ENCODE assay signal across 19 mouse cellular contexts in genomic region chr17:27595659-27596375, GRCm38 (mm10). TPM values are rescaled to one million over a fixed set of nuclear protein-coding genes. Genes with fewer than 3 reads are reported as not detected.
DNase-seq lines count a peak whose midpoint lies in the region; ATAC-seq and TF ChIP-seq lines count a peak whose summit lies in the region.
"Had no signal": no experiment of that assay in that cellular context is flagged by ENCODE, and none has a peak within 500 bp of the region (broad histone marks: within the 10 kb centered on the region; RNA-seq: fewer than 3 reads in every experiment).

No protein-coding gene starts in this region.

- peaks cover 21% of the 10 kb centered on the region for H3K36me3 ChIP-seq in heart, embryonic 11.5 days (ENCODE audit: control insufficient read depth, insufficient read depth, low read length)
- peaks cover 28% of the 10 kb centered on the region for H3K36me3 ChIP-seq in kidney, embryonic 16.5 days (ENCODE audit: insufficient read depth, low read length)
- H3K36me3 ChIP-seq in midbrain, embryonic 13.5 days: peaks cover 55% of the 10 kb centered on the region
- H3K36me3 ChIP-seq in midbrain, embryonic 15.5 days (replicated peaks): peaks cover 25% of the 10 kb centered on the region; the same call in 1 of the 2 replicates
- H3K36me3 ChIP-seq in heart, postnatal 0 days (replicated peaks; ENCODE audit: control insufficient read depth, insufficient read depth, low read length): peaks cover 22% of the 10 kb centered on the region
- H3K36me3 ChIP-seq in neural tube, embryonic 15.5 days: peaks cover 44% of the 10 kb centered on the region

- peak; percentile 2; the same call in 1 of the 2 replicates for ATAC-seq in heart, embryonic 11.5 days (replicated peaks; ENCODE audit: insufficient number of reproducible peaks, low FRiP score, low TSS enrichment)
- ATAC-seq in kidney, embryonic 16.5 days (ENCODE audit: low FRiP score, low TSS enrichment): no peak
- ATAC-seq in midbrain, embryonic 13.5 days: no peak
- no peak for ATAC-seq in midbrain, embryonic 15.5 days (replicated peaks)
- ATAC-seq in heart, postnatal 0 days (ENCODE audit: insufficient read depth, low read depth): peak; percentile 32; the same call in 1 of the 2 replicates
- no peak for ATAC-seq in neural tube, embryonic 15.5 days (ENCODE audit: low FRiP score)
- ATAC-seq: intestine, postnatal 0 days; liver, embryonic 12.5 days had no signal

- H3K4me3 ChIP-seq in heart, embryonic 11.5 days (ENCODE audit: low read depth, low read length): no peak overlapping the region
- no peak overlapping the region for H3K4me3 ChIP-seq in kidney, embryonic 16.5 days (ENCODE audit: low read length)
- no peak overlapping the region for H3K4me3 ChIP-seq in midbrain, embryonic 13.5 days (replicated peaks)
- H3K4me3 ChIP-seq in midbrain, embryonic 15.5 days: no peak overlapping the region
- H3K4me3 ChIP-seq in heart, postnatal 0 days (ENCODE audit: low read depth, low read length): no peak overlapping the region
- H3K4me3 ChIP-seq in neural tube, embryonic 15.5 days (replicated peaks): no peak overlapping the region
- H3K4me3 ChIP-seq: liver, embryonic 12.5 days; myocyte had no signal

- no peak overlapping the region for H3K9ac ChIP-seq in heart, embryonic 11.5 days (ENCODE audit: low read depth, low read length)
- H3K9ac ChIP-seq in kidney, embryonic 16.5 days (replicated peaks; ENCODE audit: low read length): no peak overlapping the region
- no peak overlapping the region for H3K9ac ChIP-seq in midbrain, embryonic 13.5 days (replicated peaks)
- H3K9ac ChIP-seq in midbrain, embryonic 15.5 days: no peak overlapping the region
- peak overlapping the region; percentile 30; the same call in 1 of the 2 replicates for H3K9ac ChIP-seq in heart, postnatal 0 days (replicated peaks; ENCODE audit: low read depth, low read length)
- no peak overlapping the region for H3K9ac ChIP-seq in neural tube, embryonic 15.5 days (replicated peaks)
- H3K9ac ChIP-seq: liver, embryonic 12.5 days had no signal

- no peaks in the 10 kb centered on the region for H3K27me3 ChIP-seq in heart, embryonic 11.5 days (ENCODE audit: control insufficient read depth, insufficient read depth, low read length)
- H3K27me3 ChIP-seq in kidney, embryonic 16.5 days (ENCODE audit: insufficient read depth, low read length): no peaks in the 10 kb centered on the region
- H3K27me3 ChIP-seq in midbrain, embryonic 13.5 days: no peaks in the 10 kb centered on the region
- H3K27me3 ChIP-seq in midbrain, embryonic 15.5 days (replicated peaks): no peaks in the 10 kb centered on the region
- H3K27me3 ChIP-seq in heart, postnatal 0 days (ENCODE audit: control insufficient read depth, insufficient read depth, low read length): no peaks in the 10 kb centered on the region
- H3K27me3 ChIP-seq in neural tube, embryonic 15.5 days (replicated peaks): no peaks in the 10 kb centered on the region
- H3K27me3 ChIP-seq: liver, embryonic 12.5 days had no signal

- WGBS in heart, embryonic 11.5 days (ENCODE audit: insufficient replicate concordance): 64% methylated on average over 15 of the region's 15 CpGs
- WGBS in kidney, embryonic 16.5 days: 75% methylated on average over 15 of the region's 15 CpGs
- 90% methylated on average over 15 of the region's 15 CpGs for WGBS in midbrain, embryonic 13.5 days
- WGBS in midbrain, embryonic 15.5 days: 86% methylated on average over 15 of the region's 15 CpGs
- 39% methylated on average over 15 of the region's 15 CpGs for WGBS in heart, postnatal 0 days
- 89% methylated on average over 15 of the region's 15 CpGs for WGBS in neural tube, embryonic 15.5 days

- H3K4me1 ChIP-seq in heart, embryonic 11.5 days (ENCODE audit: control insufficient read depth, insufficient read depth, low read length): peaks cover 51% of the 10 kb centered on the region
- H3K4me1 ChIP-seq in kidney, embryonic 16.5 days (ENCODE audit: insufficient read depth, low read length): peaks cover 25% of the 10 kb centered on the region
- H3K4me1 ChIP-seq in midbrain, embryonic 13.5 days (replicated peaks): peaks cover 12% of the 10 kb centered on the region
- peaks cover 15% of the 10 kb centered on the region; the same call in 1 of the 2 replicates for H3K4me1 ChIP-seq in midbrain, embryonic 15.5 days
- peaks cover 53% of the 10 kb centered on the region for H3K4me1 ChIP-seq in heart, postnatal 0 days (ENCODE audit: control insufficient read depth, insufficient read depth)
- H3K4me1 ChIP-seq in neural tube, embryonic 15.5 days: peaks cover 35% of the 10 kb centered on the region

- no peak overlapping the region for H3K4me2 ChIP-seq in heart, embryonic 11.5 days
- no peak overlapping the region for H3K4me2 ChIP-seq in kidney, embryonic 16.5 days (replicated peaks; ENCODE audit: low read depth, low read length)
- no peak overlapping the region for H3K4me2 ChIP-seq in midbrain, embryonic 13.5 days (replicated peaks)
- no peak overlapping the region for H3K4me2 ChIP-seq in midbrain, embryonic 15.5 days
- H3K4me2 ChIP-seq in heart, postnatal 0 days (ENCODE audit: low read depth, low read length): peak overlapping the region; percentile 31
- H3K4me2 ChIP-seq in neural tube, embryonic 15.5 days: no peak overlapping the region
- H3K4me2 ChIP-seq: liver, embryonic 12.5 days had no signal

- DNase-seq in heart, postnatal 4 days: no peak
- DNase-seq in kidney, postnatal 14 days: no peak
- no peak for DNase-seq in heart, postnatal 0 days (ENCODE audit: low spot score)
- DNase-seq: cerebellum, postnatal 10 days; thymus, postnatal 4 days had no signal

- H3K27ac ChIP-seq in heart, embryonic 11.5 days (ENCODE audit: low read depth, low read length): peak overlapping the region; percentile 91
- peak overlapping the region; percentile 13 for H3K27ac ChIP-seq in kidney, embryonic 16.5 days (ENCODE audit: low read length)
- H3K27ac ChIP-seq in midbrain, embryonic 13.5 days: 0 out of 2 replicates have a peak overlapping the region, but pooled peaks have one; percentile 19
- H3K27ac ChIP-seq in midbrain, embryonic 15.5 days: no peak overlapping the region
- H3K27ac ChIP-seq in heart, postnatal 0 days (ENCODE audit: low read depth): peak overlapping the region; percentile 91
- no peak overlapping the region for H3K27ac ChIP-seq in neural tube, embryonic 15.5 days (replicated peaks)
- H3K27ac ChIP-seq: liver, embryonic 12.5 days; stomach, postnatal 0 days had no signal

- H3K9me3 ChIP-seq in heart, embryonic 11.5 days (replicated peaks; ENCODE audit: control insufficient read depth, low read length): no peaks in the 10 kb centered on the region
- H3K9me3 ChIP-seq in kidney, embryonic 16.5 days (ENCODE audit: low read length): no peaks in the 10 kb centered on the region
- H3K9me3 ChIP-seq in midbrain, embryonic 13.5 days: no peaks in the 10 kb centered on the region
- no peaks in the 10 kb centered on the region for H3K9me3 ChIP-seq in midbrain, embryonic 15.5 days
- H3K9me3 ChIP-seq in heart, postnatal 0 days (replicated peaks; ENCODE audit: control insufficient read depth, low read length): no peaks in the 10 kb centered on the region
- no peaks in the 10 kb centered on the region for H3K9me3 ChIP-seq in neural tube, embryonic 15.5 days (replicated peaks)
- H3K9me3 ChIP-seq: liver, embryonic 12.5 days had no signal

- no peak for TF ChIP-seq CTCF in heart, postnatal 0 days (IDR thresholded peaks at IDR 0.05; ENCODE audit: low read depth)

- no peak for TF ChIP-seq EP300 in heart, postnatal 0 days (IDR thresholded peaks at IDR 0.05; ENCODE audit: low read depth)

RNA-seq across cellular contexts. Expression of gene Nudt3, which starts 27.5 kb away (rescaled TPM):
- polyA plus RNA-seq in heart, embryonic 11.5 days (2014; fragmentation: Nextera tagmentation; extraction: Ambion mirVana): 38.8 and 47.4 TPM in 2 replicates
- total RNA-seq in heart, postnatal 4 days (2021): 100 to 1,000 TPM; 340 to 371 TPM
- 81.8 and 84.1 TPM in 2 replicates for polyA plus RNA-seq in kidney, embryonic 16.5 days (2015; fragmentation: Nextera tagmentation; extraction: Ambion mirVana)
- polyA plus RNA-seq in midbrain, embryonic 13.5 days (2015; fragmentation: Nextera tagmentation; extraction: Ambion mirVana): 223 and 227 TPM in 2 replicates
- polyA plus RNA-seq in midbrain, embryonic 15.5 days (2015; fragmentation: Nextera tagmentation; extraction: Ambion mirVana): 251 and 274 TPM in 2 replicates
- 159 and 184 TPM in 2 replicates for total RNA-seq in heart, postnatal 0 days (2014; rRNA removed; ENCODE audit: low replicate concordance)
- polyA plus RNA-seq in heart, postnatal 0 days (2015; fragmentation: Nextera tagmentation; extraction: Ambion mirVana): 139 and 140 TPM in 2 replicates
- 229 and 253 TPM in 2 replicates for polyA plus RNA-seq in neural tube, embryonic 15.5 days (2015; fragmentation: Nextera tagmentation; extraction: Ambion mirVana)

RNA-seq across cellular contexts. Expression of gene AI413582, which starts 30.3 kb away (rescaled TPM):
- polyA plus RNA-seq in heart, embryonic 11.5 days (2014; fragmentation: Nextera tagmentation; extraction: Ambion mirVana): 18.1 and 18.3 TPM in 2 replicates
- 1 to 10 TPM; 8.7 to 8.8 TPM for total RNA-seq in heart, postnatal 4 days (2021)
- polyA plus RNA-seq in kidney, embryonic 16.5 days (2015; fragmentation: Nextera tagmentation; extraction: Ambion mirVana): 20.2 and 23.4 TPM in 2 replicates
- 33.4 and 36.8 TPM in 2 replicates for polyA plus RNA-seq in midbrain, embryonic 13.5 days (2015; fragmentation: Nextera tagmentation; extraction: Ambion mirVana)
- 57.0 and 59.5 TPM in 2 replicates for polyA plus RNA-seq in midbrain, embryonic 15.5 days (2015; fragmentation: Nextera tagmentation; extraction: Ambion mirVana)
- total RNA-seq in heart, postnatal 0 days (2014; rRNA removed; ENCODE audit: low replicate concordance): 11.1 and 13.4 TPM in 2 replicates
- 18.5 and 20.1 TPM in 2 replicates for polyA plus RNA-seq in heart, postnatal 0 days (2015; fragmentation: Nextera tagmentation; extraction: Ambion mirVana)
- polyA plus RNA-seq in neural tube, embryonic 15.5 days (2015; fragmentation: Nextera tagmentation; extraction: Ambion mirVana): 70.8 and 74.9 TPM in 2 replicates

RNA-seq across cellular contexts. Expression of gene RPS10-NUDT3, which starts 39.2 kb away (rescaled TPM):
- polyA plus RNA-seq in heart, embryonic 11.5 days (2014; fragmentation: Nextera tagmentation; extraction: Ambion mirVana): not detected in 2 replicates
- total RNA-seq in heart, postnatal 4 days (2021): not detected
- polyA plus RNA-seq in kidney, embryonic 16.5 days (2015; fragmentation: Nextera tagmentation; extraction: Ambion mirVana): not detected in 2 replicates
- polyA plus RNA-seq in midbrain, embryonic 13.5 days (2015; fragmentation: Nextera tagmentation; extraction: Ambion mirVana): not detected in 2 replicates
- not detected in 2 replicates for polyA plus RNA-seq in midbrain, embryonic 15.5 days (2015; fragmentation: Nextera tagmentation; extraction: Ambion mirVana)
- not detected in 2 replicates for total RNA-seq in heart, postnatal 0 days (2014; rRNA removed; ENCODE audit: low replicate concordance)
- polyA plus RNA-seq in heart, postnatal 0 days (2015; fragmentation: Nextera tagmentation; extraction: Ambion mirVana): not detected in 2 replicates
- polyA plus RNA-seq in neural tube, embryonic 15.5 days (2015; fragmentation: Nextera tagmentation; extraction: Ambion mirVana): not detected in 2 replicates
- total RNA-seq: adrenal gland, adult 18-20 months; hematopoietic stem cell, adult 5-6 weeks; left cerebral cortex, postnatal 14 days had no signal
- polyA plus RNA-seq: embryonic facial prominence, embryonic 11.5 days; intestine, postnatal 0 days; liver, embryonic 12.5 days; myocyte; spleen, adult 2 months; stomach, postnatal 0 days had no signal

RNA-seq across cellular contexts. Expression of gene Hmga1, which starts 39.5 kb away (rescaled TPM):
- polyA plus RNA-seq in heart, embryonic 11.5 days (2014; fragmentation: Nextera tagmentation; extraction: Ambion mirVana): 261 and 278 TPM in 2 replicates
- 10 to 100 TPM; 54.8 to 59.1 TPM for total RNA-seq in heart, postnatal 4 days (2021)
- polyA plus RNA-seq in kidney, embryonic 16.5 days (2015; fragmentation: Nextera tagmentation; extraction: Ambion mirVana): 257 and 279 TPM in 2 replicates
- polyA plus RNA-seq in midbrain, embryonic 13.5 days (2015; fragmentation: Nextera tagmentation; extraction: Ambion mirVana): 120 and 124 TPM in 2 replicates
- polyA plus RNA-seq in midbrain, embryonic 15.5 days (2015; fragmentation: Nextera tagmentation; extraction: Ambion mirVana): 138 and 141 TPM in 2 replicates
- 108 TPM in 2 replicates for total RNA-seq in heart, postnatal 0 days (2014; rRNA removed; ENCODE audit: low replicate concordance)
- 56.7 and 59.7 TPM in 2 replicates for polyA plus RNA-seq in heart, postnatal 0 days (2015; fragmentation: Nextera tagmentation; extraction: Ambion mirVana)
- 129 and 207 TPM in 2 replicates for polyA plus RNA-seq in neural tube, embryonic 15.5 days (2015; fragmentation: Nextera tagmentation; extraction: Ambion mirVana)

RNA-seq across cellular contexts. Expression of gene Rps10, which starts 40.7 kb away (rescaled TPM):
- 659 and 724 TPM in 2 replicates for polyA plus RNA-seq in heart, embryonic 11.5 days (2014; fragmentation: Nextera tagmentation; extraction: Ambion mirVana)
- total RNA-seq in heart, postnatal 4 days (2021): 100 to 1,000 TPM; 857 to 917 TPM
- polyA plus RNA-seq in kidney, embryonic 16.5 days (2015; fragmentation: Nextera tagmentation; extraction: Ambion mirVana): 825 and 828 TPM in 2 replicates
- 570 and 610 TPM in 2 replicates for polyA plus RNA-seq in midbrain, embryonic 13.5 days (2015; fragmentation: Nextera tagmentation; extraction: Ambion mirVana)
- polyA plus RNA-seq in midbrain, embryonic 15.5 days (2015; fragmentation: Nextera tagmentation; extraction: Ambion mirVana): 417 and 421 TPM in 2 replicates
- total RNA-seq in heart, postnatal 0 days (2014; rRNA removed; ENCODE audit: low replicate concordance): 1,352 and 1,440 TPM in 2 replicates
- 486 and 524 TPM in 2 replicates for polyA plus RNA-seq in heart, postnatal 0 days (2015; fragmentation: Nextera tagmentation; extraction: Ambion mirVana)
- polyA plus RNA-seq in neural tube, embryonic 15.5 days (2015; fragmentation: Nextera tagmentation; extraction: Ambion mirVana): 483 and 558 TPM in 2 replicates

Comparison
In these comparisons a context has a peak if more than half of its experiments do, and no peak if none do; other contexts are left out.
1. H3K27ac ChIP-seq: peak in heart, embryonic 11.5 days (single experiment), kidney, embryonic 16.5 days (single experiment), midbrain, embryonic 13.5 days (single experiment) and heart, postnatal 0 days (single experiment); none in midbrain, embryonic 15.5 days (single experiment) and neural tube, embryonic 15.5 days (single experiment).
2. ATAC-seq: peak in heart, embryonic 11.5 days (single experiment) and heart, postnatal 0 days (single experiment); none in kidney, embryonic 16.5 days (single experiment), midbrain, embryonic 13.5 days (single experiment), midbrain, embryonic 15.5 days (single experiment) and neural tube, embryonic 15.5 days (single experiment).